Mouse (Mus musculus) embryonic facial prominence, embryonic 15.5 days (tissue): ENCODE results near the gene Gm11985. TPM values are rescaled to one million over a fixed set of nuclear protein-coding genes. Genes with fewer than 3 reads are reported as not detected.

ENCODE experiments used
- ATAC-seq: fragments of 200-750 bp; cut with Nextera tagmentation; 2 replicates; pipeline ENCODE4 v1.8.0; 2017; ENCODE audit warnings: low read depth, moderate TSS enrichment; ENCODE audit not compliant: insufficient number of reproducible peaks, low FRiP score, low TSS enrichment
- H3K27ac ChIP-seq: fragments of 300-500 bp; sonication (generic); replicated peaks from 2 replicates; pipeline ENCODE4 v1.5.1; 2015; ENCODE audit warnings: mild to moderate bottlenecking, inconsistent platforms
- H3K27me3 ChIP-seq: fragments of 300-500 bp; sonication (generic); 2 replicates; pipeline ENCODE4 v1.6.1; 2015; ENCODE audit warnings: inconsistent platforms
- H3K36me3 ChIP-seq: fragments of 300-500 bp; sonication (generic); 2 replicates; pipeline ENCODE4 v1.6.1; 2015; ENCODE audit warnings: mild to moderate bottlenecking, inconsistent platforms
- H3K4me1 ChIP-seq: fragments of 300-500 bp; sonication (generic); 2 replicates; pipeline ENCODE4 v1.6.1; 2015; ENCODE audit warnings: inconsistent platforms
- H3K4me2 ChIP-seq: fragments of 300-500 bp; sonication (generic); replicated peaks from 2 replicates; pipeline ENCODE4 v1.6.1; 2015; ENCODE audit warnings: mild to moderate bottlenecking, inconsistent platforms
- H3K4me3 ChIP-seq: fragments of 300-500 bp; sonication (generic); replicated peaks from 2 replicates; pipeline ENCODE4 v1.5.1; 2015; ENCODE audit warnings: mild to moderate bottlenecking, inconsistent platforms
- H3K9ac ChIP-seq: fragments of 300-500 bp; sonication (generic); 2 replicates; pipeline ENCODE4 v1.6.1; 2015; ENCODE audit warnings: inconsistent platforms
- H3K9me3 ChIP-seq: fragments of 300-500 bp; sonication (generic); replicated peaks from 2 replicates; pipeline ENCODE4 v1.6.1; 2016; ENCODE audit warnings: inconsistent platforms
- WGBS: fragments of 180-500 bp; shearing (Covaris S2); methylation state at CpG from one replicate; pipeline ENCODE4 v1.1.7; 2015; 5-methylcytosine and 5-hydroxymethylcytosine counted together
- polyA plus RNA-seq: library from polyadenylated mRNA; unstranded; fragments of >200 nt; fragmentation: Nextera tagmentation; extraction: Ambion mirVana; gene quantifications from 2 replicates; pipeline ENCODE4 v1.2.1, GENCODE M21; 2015

The Gm11985 gene
- polyA plus RNA-seq, 1 experiment from 2014 or later, result not detected

- H3K27ac ChIP-seq, result no peak overlapping the region
- H3K4me2 ChIP-seq, result no peak overlapping the region
Measured at GRCm38 (mm10) chr11:7135763-7136162, 52.6 kb downstream of the Gm11985 start.

GRCm38 (mm10) chr11:7135301-7135700 lies 53.1 kb downstream of the Gm11985 start:
- H3K4me1 ChIP-seq, result 0 out of 2 replicates have a peak, but pooled peaks cover 4% of the 10 kb centered on the region
- H3K27me3 ChIP-seq, result no peaks in the 10 kb centered on the region
- H3K9me3 ChIP-seq, result no peaks in the 10 kb centered on the region
- WGBS, result 73% methylated on average over 6 of the region's 6 CpGs
- H3K4me3 ChIP-seq, result no peak overlapping the region
- no peak overlapping the region for H3K4me2 ChIP-seq
- ATAC-seq, result no peak
- H3K9ac ChIP-seq, result no peak overlapping the region
- no peak overlapping the region for H3K27ac ChIP-seq
- H3K36me3 ChIP-seq, result no peaks in the 10 kb centered on the region

More at GRCm38 (mm10) chr11:7135763-7136162, 52.6 kb downstream of the Gm11985 start:
- no peaks in the 10 kb centered on the region for H3K27me3 ChIP-seq
- no peaks in the 10 kb centered on the region for H3K9me3 ChIP-seq
- WGBS, result 77% methylated on average over 9 of the region's 9 CpGs
- no peaks in the 10 kb centered on the region for H3K36me3 ChIP-seq
- no peak for ATAC-seq
- no peak overlapping the region for H3K9ac ChIP-seq
- H3K4me1 ChIP-seq, result 0 out of 2 replicates have a peak, but pooled peaks cover 4% of the 10 kb centered on the region
- H3K4me3 ChIP-seq, result no peak overlapping the region

DNA sequence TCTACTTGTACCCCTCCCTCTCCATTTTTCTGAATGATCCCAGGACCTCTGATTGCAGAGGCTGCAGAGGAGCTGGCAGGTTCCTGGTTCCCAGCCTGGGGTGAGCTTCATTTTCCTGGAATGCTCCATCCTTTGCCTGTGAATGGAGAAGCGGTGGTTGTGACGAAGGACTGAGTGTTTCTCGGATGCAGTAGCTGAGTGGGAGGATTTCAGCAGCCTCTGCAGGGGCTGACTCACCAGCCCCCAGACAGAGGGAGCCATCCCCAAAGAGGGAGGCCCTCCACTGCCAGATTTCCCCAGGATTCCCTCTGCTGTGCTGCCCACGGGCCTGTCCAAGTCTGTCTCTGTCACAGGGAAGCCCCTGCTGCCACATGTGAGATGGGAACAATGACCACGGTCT lies 54.0 kb downstream of the Gm11985 start:
- WGBS, result 78% methylated on average over 5 of the region's 5 CpGs
- H3K9me3 ChIP-seq, result no peaks in the 10 kb centered on the region
- H3K4me2 ChIP-seq, result no peak overlapping the region
- no peak for ATAC-seq
- no peaks in the 10 kb centered on the region for H3K36me3 ChIP-seq
- no peak overlapping the region for H3K4me3 ChIP-seq
- H3K27me3 ChIP-seq, result no peaks in the 10 kb centered on the region
- 0 out of 2 replicates have a peak, but pooled peaks cover 4% of the 10 kb centered on the region for H3K4me1 ChIP-seq
- no peak overlapping the region for H3K9ac ChIP-seq
- H3K27ac ChIP-seq, result no peak overlapping the region

DNA sequence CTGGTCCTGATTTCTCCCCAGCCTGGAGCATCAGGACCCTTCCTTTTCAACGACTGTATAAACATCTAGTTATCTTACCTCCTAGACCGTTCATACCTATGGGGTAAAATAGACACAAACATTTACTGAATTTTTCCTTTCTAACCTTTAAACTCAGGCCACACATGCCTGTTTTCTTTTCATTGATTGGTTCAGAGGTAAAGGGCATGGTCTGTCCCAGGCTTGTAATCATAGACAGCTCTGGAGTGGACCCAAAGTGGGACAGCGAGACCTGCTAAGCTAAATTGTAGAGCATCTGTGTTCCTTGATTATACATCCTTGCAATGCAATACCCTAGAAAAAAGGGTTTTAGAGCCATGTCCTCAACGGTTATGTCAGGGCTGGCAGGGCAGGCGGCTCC lies 54.6 kb downstream of the Gm11985 start:
- 84% methylated on average over 5 of the region's 5 CpGs for WGBS

More for the DNA sequence above, 54.6 kb downstream of the Gm11985 start:
- Histone ChIP-seq H3K27me3 (no peaks in the 10 kb centered on the region), H3K9me3 (no peaks in the 10 kb centered on the region), H3K4me2 (no peak overlapping the region), H3K4me3 (no peak overlapping the region), H3K9ac (no peak overlapping the region), H3K4me1 (0 out of 2 replicates have a peak, but pooled peaks cover 4% of the 10 kb centered on the region), H3K27ac (no peak overlapping the region), H3K36me3 (no peaks in the 10 kb centered on the region)
- no peak for ATAC-seq

Other genes starting within 250 kb of the Gm11985 start
- 1.1 and 1.3 TPM in 2 replicates for gene Adcy1, start 125.1 kb downstream of the Gm11985 start, polyA plus RNA-seq
- gene Igfbp1, start 9.2 kb upstream of the Gm11985 start, polyA plus RNA-seq, result 0.39 and 0.50 TPM in 2 replicates
- gene Igfbp3, start 25.4 kb upstream of the Gm11985 start, polyA plus RNA-seq, result 194 and 212 TPM in 2 replicates